In genomic region chr11:72488753-72489271, GRCm38 (mm10) we compare ENCODE assay signal across 8 mouse cellular contexts. TPM values are rescaled to one million over a fixed set of nuclear protein-coding genes. Genes with fewer than 3 reads are reported as not detected.
DNase-seq lines count a peak whose midpoint lies in the region; ATAC-seq and TF ChIP-seq lines count a peak whose summit lies in the region.

No protein-coding gene starts in this region.

- H3K9ac ChIP-seq in heart, embryonic 14.5 days (ENCODE audit: low read length): peak overlapping the region; percentile 67

- 1% methylated on average over 38 of the region's 38 CpGs for WGBS in thymus, adult 2 months
- under 1% methylated on average over 38 of the region's 38 CpGs for WGBS in heart, embryonic 14.5 days

- peaks cover 13% of the 10 kb centered on the region; the same call in 1 of the 2 replicates for H3K27me3 ChIP-seq in thymus, adult 2 months (ENCODE audit: control insufficient read depth, insufficient read depth, low read length)
- H3K27me3 ChIP-seq in heart, embryonic 14.5 days (ENCODE audit: control insufficient read depth, insufficient read depth, low read length): peaks cover 27% of the 10 kb centered on the region
- peaks cover 10% of the 10 kb centered on the region for H3K27me3 ChIP-seq in megakaryocyte, embryonic 14.5 days (replicated peaks)

- no peaks in the 10 kb centered on the region for H3K36me3 ChIP-seq in thymus, adult 2 months (ENCODE audit: control insufficient read depth, insufficient read depth, low read length)
- no peaks in the 10 kb centered on the region for H3K36me3 ChIP-seq in heart, embryonic 14.5 days (ENCODE audit: control insufficient read depth, insufficient read depth, low read length)
- H3K36me3 ChIP-seq in megakaryocyte, embryonic 14.5 days (replicated peaks; ENCODE audit: low read length): peaks cover 14% of the 10 kb centered on the region

- ATAC-seq in heart, embryonic 14.5 days (ENCODE audit: insufficient number of reproducible peaks, insufficient read depth, low FRiP score, low read depth): no peak

- TF ChIP-seq POLR2A in thymus, adult 2 months (IDR thresholded peaks at IDR 0.05; ENCODE audit: control insufficient read depth, extremely low read depth, insufficient read depth, low read length, poor library complexity): no peak

- no peak overlapping the region for H3K27ac ChIP-seq in thymus, adult 2 months (ENCODE audit: control insufficient read depth, insufficient read depth, low read length)
- no peak overlapping the region for H3K27ac ChIP-seq in heart, embryonic 14.5 days (replicated peaks in 1 of 2; ENCODE audit: control insufficient read depth in 1 of 2, insufficient read depth in 1 of 2, low read depth in 2 of 2, low read length in 2 of 2)

- no peaks in the 10 kb centered on the region for H3K9me3 ChIP-seq in heart, embryonic 14.5 days (ENCODE audit: control insufficient read depth, low read length)
- H3K9me3 ChIP-seq in megakaryocyte, embryonic 14.5 days: no peaks in the 10 kb centered on the region

- no peak for DNase-seq in thymus, adult 2 months
- no peak for DNase-seq in thymus, postnatal 25 days
- peak; percentile 45 for DNase-seq in embryo, embryonic 10.5 days (ENCODE audit: low spot score)
- peak; percentile 75 to 80 for DNase-seq in layer of hippocampus, postnatal 36 days
- DNase-seq in skeletal muscle tissue, adult 2 months (ENCODE audit: low read depth, low spot score): peak; percentile 64
- no peak for DNase-seq in urinary bladder, postnatal 25 days (ENCODE audit: low spot score)

- H3K4me1 ChIP-seq in thymus, adult 2 months (replicated peaks; ENCODE audit: control insufficient read depth, insufficient read depth, low read length): peaks cover 9% of the 10 kb centered on the region; the same call in 1 of the 2 replicates
- peaks cover 3 to 13% of the 10 kb centered on the region in 2 experiments; a peak in 3 of 4 replicates for H3K4me1 ChIP-seq in heart, embryonic 14.5 days (ENCODE audit: control insufficient read depth in 2 of 2, insufficient read depth in 2 of 2, low read length in 2 of 2)
- peaks cover 74% of the 10 kb centered on the region for H3K4me1 ChIP-seq in megakaryocyte, embryonic 14.5 days

- peak overlapping the region; percentile 98 for H3K4me2 ChIP-seq in heart, embryonic 14.5 days (ENCODE audit: low read length)

- peak overlapping the region; percentile 37; the same call in 1 of the 2 replicates for H3K4me3 ChIP-seq in thymus, adult 2 months (ENCODE audit: control insufficient read depth, insufficient read depth, low read length)
- H3K4me3 ChIP-seq in heart, embryonic 14.5 days (ENCODE audit: control insufficient read depth in 1 of 2, insufficient read depth in 1 of 2, low read depth in 1 of 2, low read length in 2 of 2): peak overlapping the region; percentile 48 to 62
- peak overlapping the region; percentile 97 for H3K4me3 ChIP-seq in megakaryocyte, embryonic 14.5 days (replicated peaks)

- TF ChIP-seq CTCF in thymus, adult 2 months (IDR thresholded peaks at IDR 0.05; ENCODE audit: borderline replicate concordance, control insufficient read depth, extremely low read depth, insufficient read depth, low read length, poor library complexity): no peak

RNA-seq across cellular contexts. Expression of gene Spns2, which starts 0.9 kb away (rescaled TPM):
- 8.9 and 10.6 TPM in 2 replicates for polyA plus RNA-seq in thymus, adult 2 months (2012; rRNA removed)
- polyA plus RNA-seq in heart, embryonic 14.5 days (2014; fragmentation: Nextera tagmentation; extraction: Ambion mirVana): 3.3 and 3.7 TPM in 2 replicates
- total RNA-seq in layer of hippocampus, postnatal 36 days (2021): 100 to 1,000 TPM in 1 of 2 experiments, 10 to 100 TPM in 1; 91.4 to 129 TPM
- 63.1 and 65.1 TPM in 2 replicates for polyA plus RNA-seq in megakaryocyte, embryonic 14.5 days (2012; ENCODE audit: insufficient read depth, low replicate concordance)

RNA-seq across cellular contexts. Expression of gene Mybbp1a, which starts 47.7 kb away (rescaled TPM):
- 57.1 and 67.8 TPM in 2 replicates for polyA plus RNA-seq in thymus, adult 2 months (2012; rRNA removed)
- polyA plus RNA-seq in heart, embryonic 14.5 days (2014; fragmentation: Nextera tagmentation; extraction: Ambion mirVana): 61.9 and 64.7 TPM in 2 replicates
- 10 to 100 TPM; 51.3 to 52.2 TPM for total RNA-seq in layer of hippocampus, postnatal 36 days (2021)
- 59.8 and 71.3 TPM in 2 replicates for polyA plus RNA-seq in megakaryocyte, embryonic 14.5 days (2012; ENCODE audit: insufficient read depth, low replicate concordance)

RNA-seq across cellular contexts. Expression of gene Ggt6, which starts 53.5 kb away (rescaled TPM):
- 4.0 and 4.3 TPM in 2 replicates for polyA plus RNA-seq in thymus, adult 2 months (2012; rRNA removed)
- not detected in 2 replicates for polyA plus RNA-seq in heart, embryonic 14.5 days (2014; fragmentation: Nextera tagmentation; extraction: Ambion mirVana)
- not detected for total RNA-seq in layer of hippocampus, postnatal 36 days (2021)
- polyA plus RNA-seq in megakaryocyte, embryonic 14.5 days (2012; ENCODE audit: insufficient read depth, low replicate concordance): not detected in 2 replicates

Comparison
In these comparisons a context has a peak if more than half of its experiments do, and no peak if none do; other contexts are left out.
1. DNase-seq: peak in embryo, embryonic 10.5 days (single experiment), layer of hippocampus, postnatal 36 days (2 of 2) and skeletal muscle tissue, adult 2 months (single experiment); none in thymus, adult 2 months (single experiment), thymus, postnatal 25 days (single experiment) and urinary bladder, postnatal 25 days (single experiment).
2. H3K4me3 ChIP-seq: peak in every context shown above with its lines; median percentile 97 in megakaryocyte, embryonic 14.5 days; 55 in heart, embryonic 14.5 days; 37 in thymus, adult 2 months.